33 mouse cellular contexts compared by ENCODE assay signal in genomic region chr6:66856236-66856635, GRCm38 (mm10). TPM values are rescaled to one million over a fixed set of nuclear protein-coding genes. Genes with fewer than 3 reads are reported as not detected.
DNase-seq lines count a peak whose midpoint lies in the region; ATAC-seq lines count a peak whose summit lies in the region.
"Had no signal": no experiment of that assay in that cellular context is flagged by ENCODE, and none has a peak within 500 bp of the region (broad histone marks: within the 10 kb centered on the region; RNA-seq: fewer than 3 reads in every experiment).

No protein-coding gene starts in this region.

- H3K4me2 ChIP-seq in kidney, embryonic 15.5 days: no peak overlapping the region
- H3K4me2 ChIP-seq: embryonic facial prominence, embryonic 13.5 days; forebrain, embryonic 12.5 days; forebrain, embryonic 15.5 days; heart, embryonic 12.5 days; heart, embryonic 15.5 days; hindbrain, embryonic 12.5 days; hindbrain, embryonic 15.5 days had no signal

- H3K9me3 ChIP-seq in kidney, embryonic 15.5 days (replicated peaks): no peaks in the 10 kb centered on the region
- H3K9me3 ChIP-seq: embryonic facial prominence, embryonic 10.5 days; embryonic facial prominence, embryonic 13.5 days; forebrain, embryonic 12.5 days; forebrain, embryonic 15.5 days; heart, embryonic 12.5 days; heart, embryonic 15.5 days; hindbrain, embryonic 12.5 days; hindbrain, embryonic 15.5 days had no signal

- H3K9ac ChIP-seq in kidney, embryonic 15.5 days: no peak overlapping the region
- H3K9ac ChIP-seq: embryonic facial prominence, embryonic 13.5 days; forebrain, embryonic 12.5 days; forebrain, embryonic 15.5 days; heart, embryonic 12.5 days; heart, embryonic 15.5 days; hindbrain, embryonic 12.5 days; hindbrain, embryonic 15.5 days had no signal

- no peaks in the 10 kb centered on the region for H3K4me1 ChIP-seq in kidney, embryonic 15.5 days
- H3K4me1 ChIP-seq: embryonic facial prominence, embryonic 10.5 days; embryonic facial prominence, embryonic 13.5 days; forebrain, embryonic 12.5 days; forebrain, embryonic 15.5 days; heart, embryonic 12.5 days; heart, embryonic 15.5 days; hindbrain, embryonic 12.5 days; hindbrain, embryonic 15.5 days had no signal

- no peaks in the 10 kb centered on the region for H3K27me3 ChIP-seq in kidney, embryonic 15.5 days
- H3K27me3 ChIP-seq: embryonic facial prominence, embryonic 13.5 days; forebrain, embryonic 12.5 days; forebrain, embryonic 15.5 days; heart, embryonic 12.5 days; heart, embryonic 15.5 days; hindbrain, embryonic 12.5 days; hindbrain, embryonic 15.5 days had no signal

- no peak for ATAC-seq in kidney, embryonic 15.5 days (replicated peaks; ENCODE audit: low FRiP score)
- ATAC-seq: activated CD4-positive, CD25-positive, alpha-beta regulatory T cell, adult 4 months; forebrain, embryonic 15.5 days had no signal

- no peak overlapping the region for H3K27ac ChIP-seq in kidney, embryonic 15.5 days
- H3K27ac ChIP-seq: embryonic facial prominence, embryonic 10.5 days; embryonic facial prominence, embryonic 13.5 days; forebrain, embryonic 12.5 days; forebrain, embryonic 15.5 days; heart, embryonic 15.5 days; hindbrain, embryonic 12.5 days; hindbrain, embryonic 15.5 days had no signal

- DNase-seq in kidney, adult 8-10 months: peak; percentile 25 to 55
- no peak for DNase-seq in kidney, postnatal 4 days
- DNase-seq in kidney, postnatal 25 days: peak; percentile 11 to 49
- DNase-seq in NIH3T3 (ENCODE audit: low read depth): peak; percentile 8
- no peak for DNase-seq in layer of hippocampus, postnatal 25 days (ENCODE audit: extremely low spot score in 1 of 2, low spot score in 1 of 2)
- no peak for DNase-seq in layer of hippocampus, adult 8-10 months (ENCODE audit: low spot score in 2 of 2)
- DNase-seq: adrenal gland, adult 8-10 months; adrenal gland, postnatal 25 days; cerebellum, adult 11-12 months; cerebellum, adult 8-10 months; cerebellum, postnatal 10 days; cerebellum, postnatal 36 days; embryo, embryonic 11 days; gastrocnemius, postnatal 25 days; heart, adult 18-20 months; heart, postnatal 10 days had no signal

- no peak overlapping the region for H3K4me3 ChIP-seq in kidney, embryonic 15.5 days (replicated peaks)
- H3K4me3 ChIP-seq: embryonic facial prominence, embryonic 10.5 days; embryonic facial prominence, embryonic 13.5 days; erythroblast, embryonic 14.5 days; forebrain, embryonic 12.5 days; forebrain, embryonic 15.5 days; heart, embryonic 12.5 days; heart, embryonic 15.5 days; hindbrain, embryonic 12.5 days; hindbrain, embryonic 15.5 days had no signal

- H3K36me3 ChIP-seq in kidney, embryonic 15.5 days: no peaks in the 10 kb centered on the region
- H3K36me3 ChIP-seq: embryonic facial prominence, embryonic 10.5 days; embryonic facial prominence, embryonic 13.5 days; forebrain, embryonic 12.5 days; forebrain, embryonic 15.5 days; heart, embryonic 12.5 days; heart, embryonic 15.5 days; hindbrain, embryonic 12.5 days; hindbrain, embryonic 15.5 days had no signal

RNA-seq across cellular contexts. Expression of gene Gng12, which starts 40.0 kb away (rescaled TPM):
- polyA plus RNA-seq in kidney, embryonic 15.5 days (2015; fragmentation: Nextera tagmentation; extraction: Ambion mirVana): 95.7 and 105 TPM in 2 replicates
- total RNA-seq in layer of hippocampus, postnatal 25 days (2021): 10 to 100 TPM; 64.7 to 82.2 TPM
- total RNA-seq in layer of hippocampus, adult 8-10 months (2022): 10 to 100 TPM; 56.7 to 75.5 (median 67.9) TPM

RNA-seq across cellular contexts. Expression of gene Vmn1r39, which starts 45.8 kb away (rescaled TPM):
- not detected in 2 replicates for polyA plus RNA-seq in kidney, embryonic 15.5 days (2015; fragmentation: Nextera tagmentation; extraction: Ambion mirVana)
- not detected for total RNA-seq in layer of hippocampus, postnatal 25 days (2021)
- not detected for total RNA-seq in layer of hippocampus, adult 8-10 months (2022)
- total RNA-seq: adrenal gland, adult 8-10 months; adrenal gland, postnatal 25 days; ES-E14; gastrocnemius, adult 8-10 months; gastrocnemius, postnatal 25 days; heart, adult 18-20 months; heart, postnatal 10 days; hematopoietic stem cell, adult 5-6 weeks had no signal
- polyA plus RNA-seq: activated CD4-positive, CD25-positive, alpha-beta regulatory T cell, adult 4 months; brain, embryonic 14.5 days; cortical plate, adult 2 months; embryonic facial prominence, embryonic 10.5 days; embryonic facial prominence, embryonic 13.5 days; erythroblast, embryonic 14.5 days; forebrain, embryonic 12.5 days; forebrain, embryonic 15.5 days; gonadal fat pad, adult 2 months; heart, embryonic 12.5 days; heart, embryonic 15.5 days; hindbrain, embryonic 12.5 days; hindbrain, embryonic 15.5 days had no signal

Comparison
In these comparisons a context has a peak if more than half of its experiments do, and no peak if none do; other contexts are left out.
1. DNase-seq: peak in kidney, adult 8-10 months (2 of 2), kidney, postnatal 25 days (2 of 2) and NIH3T3 (single experiment); none in kidney, postnatal 4 days (0 of 2), layer of hippocampus, postnatal 25 days (0 of 2) and layer of hippocampus, adult 8-10 months (0 of 2).